Mouse (Mus musculus) E14TG2a.4 (cell line): ENCODE results near the gene Rasgrp2.

Source experiments
- CTCF ChIP-seq: conservative IDR thresholded peaks from 2 replicates; pipeline ENCODE4 v1.5.1; 2014; ENCODE audit warnings: low read length
- NANOG ChIP-seq: IDR thresholded peaks from 2 replicates; pipeline ENCODE4 v1.6.1; 2014; ENCODE audit warnings: borderline replicate concordance, low read length, mixed read lengths

DNA sequence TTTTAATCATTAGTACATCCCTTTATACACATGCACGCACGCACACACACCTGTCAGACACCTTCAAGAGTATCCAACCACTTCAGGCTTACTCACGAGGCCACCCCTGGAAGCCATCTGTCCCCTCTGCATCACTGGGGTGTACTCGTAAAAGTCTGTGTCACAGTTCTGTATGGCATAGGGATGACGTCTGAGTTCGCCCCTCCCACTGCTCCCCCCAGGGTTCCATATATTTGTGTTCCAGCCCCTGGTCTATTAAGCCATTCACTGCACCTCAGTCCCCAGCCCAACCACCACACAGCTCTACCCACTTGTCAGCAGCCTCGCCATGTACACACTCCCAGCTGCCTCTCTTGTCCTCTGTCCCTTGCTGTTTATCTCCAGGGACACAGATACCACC, 22.9 kb downstream of the Rasgrp2 start:
- no peak for TF ChIP-seq CTCF
- TF ChIP-seq NANOG, result no peak
